Mouse (Mus musculus) neural tube, embryonic 15.5 days (tissue): ENCODE measurements around the gene Tmppe. TPM values are rescaled to one million over a fixed set of nuclear protein-coding genes. Genes with fewer than 3 reads are reported as not detected.
"Not testable (repeated sequence)": the region's sequence is repeated elsewhere in the genome, so short reads cannot be mapped to it uniquely, and the experiment has no call there.

Source experiments
- ATAC-seq: fragments of 200-750 bp; cut with Nextera tagmentation; 2 replicates; pipeline ENCODE4 v1.8.0; 2017; ENCODE audit warnings: mild to moderate bottlenecking, moderate TSS enrichment, moderate library complexity; ENCODE audit not compliant: low FRiP score
- H3K27ac ChIP-seq: fragments of 300-500 bp; sonication (generic); replicated peaks from 2 replicates; pipeline ENCODE4 v1.5.1; 2015; ENCODE audit warnings: mild to moderate bottlenecking, inconsistent platforms
- H3K27me3 ChIP-seq: fragments of 300-500 bp; sonication (generic); replicated peaks from 2 replicates; pipeline ENCODE4 v1.6.1; 2015; ENCODE audit warnings: inconsistent platforms
- H3K36me3 ChIP-seq: fragments of 300-500 bp; sonication (generic); 2 replicates; pipeline ENCODE4 v1.6.1; 2015; ENCODE audit warnings: inconsistent platforms
- H3K4me1 ChIP-seq: fragments of 300-500 bp; sonication (generic); 2 replicates; pipeline ENCODE4 v1.6.1; 2015; ENCODE audit warnings: inconsistent platforms
- H3K4me2 ChIP-seq: fragments of 300-500 bp; sonication (generic); 2 replicates; pipeline ENCODE4 v1.6.1; 2015; ENCODE audit warnings: inconsistent platforms, mild to moderate bottlenecking, moderate library complexity
- H3K4me3 ChIP-seq: fragments of 300-500 bp; sonication (generic); replicated peaks from 2 replicates; pipeline ENCODE4 v1.5.1; 2015; ENCODE audit warnings: mild to moderate bottlenecking, inconsistent platforms
- H3K9ac ChIP-seq: fragments of 300-500 bp; sonication (generic); replicated peaks from 2 replicates; pipeline ENCODE4 v1.6.1; 2015; ENCODE audit warnings: mild to moderate bottlenecking, inconsistent platforms
- H3K9me3 ChIP-seq: fragments of 300-500 bp; sonication (generic); replicated peaks from 2 replicates; pipeline ENCODE4 v1.6.1; 2016; ENCODE audit warnings: inconsistent platforms
- WGBS: fragments of 180-500 bp; shearing (Covaris S2); methylation state at CpG from one replicate; pipeline ENCODE4 v1.1.7; 2015; ENCODE audit warnings: mixed read lengths; 5-methylcytosine and 5-hydroxymethylcytosine counted together
- polyA plus RNA-seq: library from polyadenylated mRNA; unstranded; fragments of >200 nt; fragmentation: Nextera tagmentation; extraction: Ambion mirVana; gene quantifications from 2 replicates; pipeline ENCODE4 v1.2.1, GENCODE M21; 2015

The Tmppe gene
- polyA plus RNA-seq, 1 experiment from 2014 or later: 8.8 TPM

DNA sequence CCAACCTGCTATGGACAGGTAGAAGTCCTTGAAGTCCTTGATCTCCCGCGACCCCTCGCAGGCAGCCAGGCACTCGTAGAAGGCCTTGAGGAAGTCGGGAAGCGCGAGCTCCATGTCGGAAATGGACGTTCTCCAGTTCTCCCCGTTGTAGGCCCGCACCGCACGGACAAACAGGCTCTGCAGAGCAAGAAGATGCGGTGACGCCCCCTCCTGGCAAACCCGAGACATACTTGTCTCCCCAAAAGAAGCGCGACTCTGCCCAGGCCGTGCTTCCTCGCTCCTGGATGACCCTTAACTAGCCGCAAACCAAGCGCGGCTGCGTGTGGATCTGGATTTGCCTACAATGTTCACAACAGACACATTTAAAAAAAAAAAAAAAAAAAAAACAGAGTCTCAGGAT is 16.2 kb upstream of the Tmppe start:
- Histone ChIP-seq H3K4me3 (no peak overlapping the region), H3K27me3 (no peaks in the 10 kb centered on the region), H3K4me1 (0 out of 2 replicates have a peak, but pooled peaks cover 2% of the 10 kb centered on the region), H3K4me2 (no peak overlapping the region), H3K9me3 (no peaks in the 10 kb centered on the region), H3K36me3 (0 out of 2 replicates have a peak, but pooled peaks cover 4% of the 10 kb centered on the region), H3K27ac (no peak overlapping the region), H3K9ac (no peak overlapping the region)
- no peak for ATAC-seq
- WGBS: 94% methylated on average over 24 of the region's 24 CpGs

DNA sequence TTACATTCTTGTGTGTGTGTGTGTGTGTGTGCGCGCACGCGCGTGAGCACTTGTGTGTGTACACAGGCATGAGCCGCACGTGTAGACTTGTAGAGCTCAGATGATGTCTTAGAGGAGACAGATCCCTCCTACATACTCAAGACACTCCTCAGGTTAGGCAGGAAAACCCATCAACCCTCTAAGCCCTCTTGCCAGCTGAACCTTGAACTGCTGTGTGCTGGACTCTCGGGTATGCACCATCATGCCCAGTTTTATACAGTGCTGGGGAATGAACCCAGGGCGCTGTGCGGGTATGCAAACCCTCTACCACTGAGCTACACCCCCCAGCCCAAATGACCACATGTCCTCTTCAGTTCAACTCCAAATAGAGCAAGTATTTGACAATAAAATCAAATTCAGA is 15.7 kb upstream of the Tmppe start:
- WGBS: 98% methylated on average over 10 of the region's 10 CpGs

GRCm38 (mm10) chr9:114387086-114387485 is 13.8 kb upstream of the Tmppe start:
- WGBS: 69% methylated on average over 6 of the region's 6 CpGs
- no peak for ATAC-seq
- H3K9me3 ChIP-seq: no peaks in the 10 kb centered on the region
- H3K36me3 ChIP-seq: no peaks in the 10 kb centered on the region
- H3K4me1 ChIP-seq: peaks cover 7% of the 10 kb centered on the region; the same call in 1 of the 2 replicates
- H3K27me3 ChIP-seq: peaks cover 6% of the 10 kb centered on the region; the same call in 1 of the 2 replicates
- no peak overlapping the region for H3K4me2 ChIP-seq
- no peak overlapping the region for H3K9ac ChIP-seq
- H3K4me3 ChIP-seq: no peak overlapping the region
- no peak overlapping the region for H3K27ac ChIP-seq

More for the DNA sequence above, 15.7 kb upstream of the Tmppe start:
- H3K4me2 ChIP-seq: no peak overlapping the region
- no peaks in the 10 kb centered on the region for H3K27me3 ChIP-seq
- no peak overlapping the region for H3K27ac ChIP-seq
- H3K9ac ChIP-seq: no peak overlapping the region
- H3K36me3 ChIP-seq: 0 out of 2 replicates have a peak, but pooled peaks cover 1% of the 10 kb centered on the region
- 0 out of 2 replicates have a peak, but pooled peaks cover 2% of the 10 kb centered on the region for H3K4me1 ChIP-seq
- no peak overlapping the region for H3K4me3 ChIP-seq
- H3K9me3 ChIP-seq: no peaks in the 10 kb centered on the region
- no peak for ATAC-seq

DNA sequence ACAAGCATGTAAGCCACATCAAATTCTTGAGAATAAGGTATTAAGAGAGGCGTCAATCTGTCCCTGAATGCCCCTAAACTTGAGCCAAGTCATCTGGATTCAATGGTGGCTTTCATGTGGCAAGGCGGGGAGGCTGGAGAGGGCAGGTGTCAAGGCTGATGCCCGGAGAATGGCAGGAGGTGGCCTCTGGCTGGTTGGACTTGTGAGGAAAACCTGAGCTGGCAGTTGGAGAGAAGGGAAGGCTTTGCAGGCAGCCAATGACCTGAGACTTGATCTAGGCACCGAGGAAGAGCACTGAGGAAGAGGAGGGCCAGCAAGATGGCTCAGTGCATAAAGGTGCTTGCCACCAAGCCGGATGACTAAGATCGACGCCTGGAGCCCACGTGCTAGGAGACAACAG is 12.6 kb upstream of the Tmppe start:
- Histone ChIP-seq H3K36me3 (no peaks in the 10 kb centered on the region), H3K27me3 (peaks cover 6% of the 10 kb centered on the region; the same call in 1 of the 2 replicates), H3K27ac (no peak overlapping the region), H3K9me3 (no peaks in the 10 kb centered on the region), H3K4me2 (no peak overlapping the region), H3K9ac (no peak overlapping the region), H3K4me3 (no peak overlapping the region), H3K4me1 (peaks cover 7% of the 10 kb centered on the region; the same call in 1 of the 2 replicates)
- ATAC-seq: no peak
- WGBS: 91% methylated on average over 8 of the region's 8 CpGs

- no peaks in the 10 kb centered on the region for H3K36me3 ChIP-seq
- 80% methylated on average over 3 of the region's 3 CpGs for WGBS
- no peak overlapping the region for H3K4me3 ChIP-seq
- peaks cover 6% of the 10 kb centered on the region; the same call in 1 of the 2 replicates for H3K27me3 ChIP-seq
- H3K27ac ChIP-seq: no peak overlapping the region
- peaks cover 7% of the 10 kb centered on the region; the same call in 1 of the 2 replicates for H3K4me1 ChIP-seq
- H3K9me3 ChIP-seq: no peaks in the 10 kb centered on the region
- no peak for ATAC-seq
- no peak overlapping the region for H3K9ac ChIP-seq
- H3K4me2 ChIP-seq: peak overlapping the region; percentile 23
Observed at GRCm38 (mm10) chr9:114388701-114389370, 12.1 kb upstream of the Tmppe start.

DNA sequence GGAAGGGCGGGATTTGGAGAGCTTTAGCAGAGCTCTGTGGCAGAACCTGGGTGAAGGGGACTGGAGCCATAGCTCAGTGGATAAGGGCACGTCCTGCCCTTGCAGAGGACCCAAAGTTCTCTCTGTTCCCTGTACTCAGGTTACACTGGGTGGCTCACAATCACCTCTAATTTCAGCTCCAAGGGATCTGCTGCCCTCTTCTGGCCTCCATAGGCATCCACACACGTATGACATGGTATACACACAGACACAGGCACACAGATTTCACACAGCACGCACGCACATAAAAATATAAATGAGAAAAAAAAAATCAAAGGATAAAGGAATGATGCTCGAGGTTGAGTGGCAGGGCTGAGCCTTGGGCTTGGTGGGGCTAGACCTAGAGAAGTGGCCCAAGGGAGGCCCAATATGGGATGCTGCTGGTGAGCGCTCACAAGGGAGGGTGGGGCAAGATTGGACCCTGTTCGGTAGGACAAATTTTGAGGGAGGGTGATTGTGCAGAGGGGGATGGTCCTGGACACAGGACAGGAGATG is 11.5 kb upstream of the Tmppe start:
- Histone ChIP-seq H3K27ac (no peak overlapping the region), H3K4me3 (peak overlapping the region; percentile 74), H3K4me1 (peaks cover 7% of the 10 kb centered on the region; the same call in 1 of the 2 replicates), H3K9ac (0 out of 2 replicates have a peak overlapping the region, but pooled peaks have one; percentile 74), H3K27me3 (peaks cover 6% of the 10 kb centered on the region; the same call in 1 of the 2 replicates), H3K36me3 (no peaks in the 10 kb centered on the region), H3K4me2 (peak overlapping the region; percentile 94), H3K9me3 (no peaks in the 10 kb centered on the region)
- 75% methylated on average over 8 of the region's 8 CpGs for WGBS
- 0 out of 2 replicates have a peak, but pooled peaks have one; percentile 11 for ATAC-seq

GRCm38 (mm10) chr9:114389905-114390748 is 10.8 kb upstream of the Tmppe start, which contains the start of gene Crtap:
Gene Crtap (minus strand): TSS chr9:114390675.
- Histone ChIP-seq H3K9ac (peak within 1 kb of the TSS; percentile 74), H3K9me3 (no peaks in the 10 kb centered on the region), H3K27me3 (peaks cover 6% of the 10 kb centered on the region; the same call in 1 of the 2 replicates), H3K4me2 (peak within 1 kb of the TSS; percentile 94), H3K27ac (peak within 1 kb of the TSS; percentile 72), H3K36me3 (no peaks in the 10 kb centered on the region), H3K4me1 (peaks cover 7% of the 10 kb centered on the region; the same call in 1 of the 2 replicates), H3K4me3 (peak within 1 kb of the TSS; percentile 74)
- 1% methylated on average over 96 of the region's 96 CpGs for WGBS
- peak; percentile 77 for ATAC-seq

DNA sequence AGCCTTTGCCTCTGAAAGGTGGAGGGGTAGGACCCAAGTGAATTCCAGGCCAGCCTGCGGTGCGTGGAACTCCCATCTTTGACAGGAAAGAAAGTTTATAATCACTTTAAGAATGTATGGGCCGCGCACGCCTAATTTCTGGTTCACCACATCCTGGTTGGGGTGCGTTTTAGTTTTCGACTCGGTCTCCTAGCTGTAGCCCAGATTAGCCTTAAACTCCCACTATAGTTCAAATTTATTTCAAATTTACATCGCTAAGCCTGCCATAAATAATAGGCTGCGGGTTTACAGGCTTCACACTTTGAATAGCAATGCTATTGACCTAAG is 10.2 kb upstream of the Tmppe start:
- H3K4me1 ChIP-seq: peaks cover 7% of the 10 kb centered on the region; the same call in 1 of the 2 replicates
- 4% methylated on average over 10 of the region's 10 CpGs for WGBS
- peak overlapping the region; percentile 94 for H3K4me2 ChIP-seq
- peaks cover 6% of the 10 kb centered on the region; the same call in 1 of the 2 replicates for H3K27me3 ChIP-seq
- H3K9me3 ChIP-seq: no peaks in the 10 kb centered on the region
- no peak for ATAC-seq
- H3K36me3 ChIP-seq: no peaks in the 10 kb centered on the region
- peak overlapping the region; percentile 74 for H3K9ac ChIP-seq
- H3K27ac ChIP-seq: peak overlapping the region; percentile 72; the same call in 1 of the 2 replicates
- H3K4me3 ChIP-seq: peak overlapping the region; percentile 74

DNA sequence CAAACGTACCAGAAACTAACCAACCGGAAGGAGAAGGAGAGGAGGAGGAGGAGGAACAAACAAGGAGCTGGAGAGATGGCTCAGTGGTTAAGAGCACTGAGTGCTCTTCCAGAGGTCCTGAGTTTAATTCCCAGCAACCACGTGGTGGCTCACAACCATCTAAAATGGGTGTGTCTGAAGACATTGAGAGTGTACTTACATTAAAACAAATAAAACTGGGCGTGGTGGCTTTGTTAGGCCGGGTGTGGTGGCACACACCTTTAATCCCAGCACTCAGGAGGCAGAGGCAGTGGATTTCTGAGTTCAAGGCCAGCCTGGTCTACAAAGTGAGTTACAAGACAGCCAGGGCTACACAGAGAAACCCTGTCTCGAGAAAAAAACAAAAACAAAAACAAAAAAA is 6.8 kb upstream of the Tmppe start:
- not testable (repeated sequence) for H3K4me3 ChIP-seq, H3K4me2 ChIP-seq, H3K4me1 ChIP-seq, ATAC-seq, H3K27me3 ChIP-seq, H3K27ac ChIP-seq, H3K9ac ChIP-seq, H3K9me3 ChIP-seq, H3K36me3 ChIP-seq
- WGBS: 63% methylated on average over 6 of the region's 6 CpGs

- whole genome bisulfite sequencing: 92% methylated on average over 8 of the region's 8 CpGs
- H3K4me1 ChIP-seq: peaks cover 5% of the 10 kb centered on the region; the same call in 1 of the 2 replicates
- no peak overlapping the region for H3K27ac ChIP-seq
- no peak overlapping the region for H3K9ac ChIP-seq
- peaks cover 6% of the 10 kb centered on the region; the same call in 1 of the 2 replicates for H3K27me3 ChIP-seq
- no peak overlapping the region for H3K4me2 ChIP-seq
- H3K4me3 ChIP-seq: no peak overlapping the region
- no peak for ATAC-seq
- H3K9me3 ChIP-seq: no peaks in the 10 kb centered on the region
- H3K36me3 ChIP-seq: no peaks in the 10 kb centered on the region
Observed at GRCm38 (mm10) chr9:114394677-114395076, 6.2 kb upstream of the Tmppe start.

- WGBS: 87% methylated on average over 4 of the region's 4 CpGs
- Histone ChIP-seq H3K4me2 (no peak overlapping the region), H3K36me3 (no peaks in the 10 kb centered on the region), H3K27me3 (peaks cover 6% of the 10 kb centered on the region; the same call in 1 of the 2 replicates), H3K27ac (no peak overlapping the region), H3K4me3 (no peak overlapping the region), H3K9me3 (no peaks in the 10 kb centered on the region), H3K4me1 (peaks cover 5% of the 10 kb centered on the region; the same call in 1 of the 2 replicates), H3K9ac (no peak overlapping the region)
- ATAC-seq: no peak
Observed at GRCm38 (mm10) chr9:114395258-114395657, 5.6 kb upstream of the Tmppe start.
